14 mouse cellular contexts compared by ENCODE assay signal in the genomic region with DNA sequence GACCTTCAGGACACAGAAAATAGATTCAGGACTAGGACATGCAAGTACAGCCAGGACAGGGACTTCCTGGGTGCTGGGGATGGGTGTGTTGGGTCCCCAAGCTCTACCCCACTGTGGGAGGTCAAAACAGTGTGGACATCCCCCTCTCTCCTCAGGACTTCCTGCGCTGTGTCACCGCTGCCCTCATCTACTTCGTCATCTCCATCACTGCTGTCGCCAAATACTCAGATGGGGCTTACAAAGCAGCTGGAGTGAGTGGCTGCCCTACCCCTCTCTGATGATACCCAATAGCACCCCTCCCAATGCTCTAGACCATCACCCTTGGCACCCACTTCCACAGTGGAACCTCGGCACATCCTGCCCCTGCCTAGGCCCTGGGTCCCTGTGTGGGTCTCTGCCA. TPM values are rescaled to one million over a fixed set of nuclear protein-coding genes. Genes with fewer than 3 reads are reported as not detected.
DNase-seq lines count a peak whose midpoint lies in the region.
"Had no signal": no experiment of that assay in that cellular context is flagged by ENCODE, and none has a peak within 500 bp of the region (broad histone marks: within the 10 kb centered on the region; RNA-seq: fewer than 3 reads in every experiment).

No protein-coding gene starts in this region.

- peak; percentile 91 for DNase-seq in heart, adult 11 months
- DNase-seq in heart, postnatal 4 days, result no peak

RNA-seq across cellular contexts. Expression of a gene that starts 5.4 kb away (rescaled TPM):
- total RNA-seq in heart, postnatal 4 days (2021), result 10 to 100 TPM; 50.6 to 50.7 TPM

RNA-seq across cellular contexts. Expression of a gene that starts 22.6 kb away (rescaled TPM):
- total RNA-seq in heart, postnatal 4 days (2021), result not detected
- total RNA-seq: adrenal gland, adult 2 months; adrenal gland, postnatal 10 days; adrenal gland, postnatal 14 days; adrenal gland, postnatal 25 days; adrenal gland, postnatal 4 days; CH12.LX; ES-E14; G1E; MEL had no signal

RNA-seq across cellular contexts. Expression of a gene that starts 23.3 kb away (rescaled TPM):
- not detected for total RNA-seq in heart, postnatal 4 days (2021)
- total RNA-seq: adrenal gland, adult 18-20 months; adrenal gland, adult 2 months; adrenal gland, adult 8-10 months; adrenal gland, postnatal 10 days; adrenal gland, postnatal 14 days; adrenal gland, postnatal 25 days; adrenal gland, postnatal 36 days; adrenal gland, postnatal 4 days; CH12.LX; ES-E14; G1E; MEL had no signal

RNA-seq across cellular contexts. Expression of a gene that starts 34.7 kb away (rescaled TPM):
- total RNA-seq in heart, postnatal 4 days (2021), result not detected
- total RNA-seq: adrenal gland, postnatal 14 days; adrenal gland, postnatal 36 days; adrenal gland, postnatal 4 days; CH12.LX; ES-E14; MEL had no signal

RNA-seq across cellular contexts. Expression of a gene that starts 34.7 kb away (rescaled TPM):
- total RNA-seq in heart, postnatal 4 days (2021), result not detected
- total RNA-seq: adrenal gland, adult 18-20 months; adrenal gland, postnatal 10 days; adrenal gland, postnatal 14 days; adrenal gland, postnatal 25 days; adrenal gland, postnatal 36 days; adrenal gland, postnatal 4 days; CH12.LX; ES-E14; G1E; MEL had no signal
